Mouse (Mus musculus) brain, embryonic 14.5 days (tissue): ENCODE measurements at regions not wholly inside any gene's neighbourhood (a gene's known extent, or its start where the extent isn't known, plus 50 kb on each side); places are given as distances from the start of the nearest gene placed in this dataset.

Experiments used
- DNase-seq: peaks from one replicate; pipeline ENCODE4 v3.0.0-alpha.2; 2011; ENCODE audit warnings: low read depth
- CTCF ChIP-seq: fragments of 200-500 bp; IDR thresholded peaks from 2 replicates; pipeline ENCODE4 v1.5.1; 2012; ENCODE audit warnings: inconsistent platforms, mild to moderate bottlenecking, moderate library complexity, borderline replicate concordance; ENCODE audit not compliant: insufficient read depth, insufficient read length; ENCODE audit errors: extremely low read depth
- POLR2A ChIP-seq: fragments of 200-500 bp; IDR thresholded peaks from 2 replicates; pipeline ENCODE4 v1.6.1; 2012; ENCODE audit warnings: mild to moderate bottlenecking, inconsistent platforms, borderline replicate concordance; ENCODE audit not compliant: poor library complexity, insufficient read depth, insufficient read length, severe bottlenecking; ENCODE audit errors: extremely low read depth

DNA sequence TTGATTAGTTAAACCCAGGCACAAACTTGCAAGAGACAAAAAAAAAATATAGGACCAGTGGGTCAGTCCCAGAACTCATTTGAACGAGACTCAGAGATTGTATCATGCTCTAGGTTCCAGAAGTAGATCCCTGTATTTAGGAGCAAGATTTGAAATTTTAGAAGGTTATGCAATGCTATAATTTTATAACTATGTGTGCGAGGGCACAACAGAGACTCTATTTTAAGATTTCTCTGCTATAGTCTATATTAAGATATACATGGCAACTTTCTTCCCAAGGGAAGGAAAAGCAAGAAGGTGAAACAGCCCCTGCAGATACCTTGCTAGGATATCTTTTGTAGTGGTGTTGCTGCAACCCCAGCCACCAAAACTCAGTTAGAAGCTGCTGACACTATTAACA is 55.7 kb downstream of the Otor start:
- TF ChIP-seq POLR2A (no peak), CTCF (no peak)
- no peak for DNase-seq

DNA sequence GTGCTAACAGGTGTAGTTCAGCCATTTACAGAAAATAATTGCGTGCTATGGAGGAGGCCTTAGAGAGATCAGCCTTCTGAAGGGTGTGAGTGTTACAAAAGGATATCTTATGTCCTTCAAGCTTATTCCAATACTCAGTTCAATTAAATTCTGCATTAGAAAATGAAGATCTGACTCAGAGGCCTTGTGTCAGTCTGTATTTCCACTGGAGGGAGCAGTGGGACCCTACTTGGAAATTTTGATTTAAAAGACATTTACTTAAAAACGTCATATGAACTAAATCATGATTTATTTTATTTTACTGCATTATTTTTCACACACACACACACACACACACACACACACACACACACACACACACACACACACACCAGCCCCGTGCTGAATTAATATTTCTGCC is 70.9 kb downstream of the Otor start:
- TF ChIP-seq CTCF = no peak
- TF ChIP-seq POLR2A = no peak
- peak; percentile 32 for DNase-seq

DNA sequence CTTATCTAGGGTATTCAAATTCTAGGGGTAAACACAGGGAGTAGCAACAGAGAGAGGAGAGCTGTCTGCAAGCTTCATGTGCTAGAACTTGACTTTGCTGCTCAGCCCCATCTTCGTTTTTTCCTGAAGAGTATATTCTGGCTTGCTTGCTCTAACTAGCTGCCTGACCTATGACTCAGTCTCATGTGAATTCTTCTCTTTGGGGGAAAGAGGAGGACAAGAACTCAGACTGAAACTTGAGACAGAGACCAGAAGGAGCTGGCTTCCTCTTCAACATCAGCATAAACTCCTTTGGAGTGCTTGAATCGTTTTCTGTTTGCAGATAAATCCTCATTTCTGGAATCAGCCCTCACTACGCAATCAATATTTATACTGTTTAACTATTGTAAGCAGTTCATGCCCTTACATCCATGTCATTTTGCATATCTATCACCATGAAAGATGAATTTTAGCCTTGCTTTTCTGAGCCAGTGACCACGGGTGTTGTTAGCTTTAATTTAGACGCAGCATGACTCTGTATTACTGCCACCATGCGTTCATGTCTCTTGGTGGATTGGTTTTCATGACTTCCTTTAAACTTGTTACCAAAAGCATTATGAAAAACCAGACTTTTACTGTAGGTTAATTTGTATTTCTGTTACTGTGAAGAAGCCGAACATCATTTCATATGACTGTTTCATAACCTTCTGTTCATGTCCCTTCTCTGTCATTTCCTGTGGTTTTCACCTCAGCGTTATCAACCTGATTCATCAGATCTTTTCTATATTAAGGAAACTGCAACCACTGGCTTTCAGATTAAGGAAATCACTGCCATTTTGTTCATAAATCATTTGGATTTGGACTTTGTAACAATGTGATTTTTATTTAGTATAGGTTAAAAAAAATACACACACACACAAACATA is 86.1 kb downstream of the Otor start:
- no peak for DNase-seq
- TF ChIP-seq CTCF = no peak
- TF ChIP-seq POLR2A = no peak

DNA sequence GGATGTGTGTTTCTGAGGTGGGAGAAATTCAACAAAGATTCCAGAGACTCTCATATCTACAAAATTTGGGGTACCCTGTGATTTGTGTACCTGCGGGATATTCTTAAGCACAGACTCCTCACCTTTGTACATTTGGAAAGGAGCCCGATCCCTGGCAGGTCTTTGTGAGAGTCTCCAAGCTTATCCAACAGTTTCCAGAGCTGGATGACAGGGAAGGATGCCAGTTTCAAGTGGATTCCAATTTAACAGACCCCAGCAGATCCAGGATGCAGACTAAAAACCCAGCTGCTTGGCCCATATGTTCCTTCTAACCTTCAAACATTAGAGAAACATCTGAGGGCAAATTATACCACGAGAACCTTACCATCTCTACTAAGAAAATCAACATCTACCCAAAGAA is 88.5 kb downstream of the Otor start:
- TF ChIP-seq POLR2A (no peak), CTCF (no peak)
- no peak for DNase-seq

GRCm38 (mm10) chr2:143170648-143171047 is 92.4 kb downstream of the Otor start:
- no peak for TF ChIP-seq CTCF
- DNase-seq = peak; percentile 55

- TF ChIP-seq CTCF (no peak), POLR2A (no peak)
- DNase-seq = no peak
Measured at GRCm38 (mm10) chr2:143184614-143185013, 106.3 kb downstream of the Otor start.

- TF ChIP-seq POLR2A (no peak), CTCF (no peak)
- peak; percentile 81 for DNase-seq
Measured at GRCm38 (mm10) chr2:143192256-143193164, 114.2 kb downstream of the Otor start.

DNA sequence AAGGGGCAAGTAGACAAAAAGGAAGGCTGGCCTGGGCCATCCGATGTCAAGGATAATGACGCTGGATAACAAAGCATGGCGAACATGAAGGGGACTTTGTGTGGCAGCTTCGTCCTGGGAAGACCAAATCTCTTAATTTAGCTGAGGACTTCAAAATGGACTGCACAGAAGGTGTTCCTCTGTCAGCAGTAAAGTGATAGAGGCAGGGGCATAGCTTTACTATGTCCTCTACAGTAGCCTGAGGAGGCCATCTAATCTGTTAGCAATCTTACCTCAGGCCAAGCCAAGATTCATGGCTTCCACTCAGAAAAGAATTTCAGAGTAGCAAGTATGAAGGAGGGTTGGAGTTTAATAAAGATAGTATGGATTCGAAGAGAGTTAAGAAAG is 114.9 kb downstream of the Otor start:
- TF ChIP-seq POLR2A = no peak
- TF ChIP-seq CTCF = no peak

DNA sequence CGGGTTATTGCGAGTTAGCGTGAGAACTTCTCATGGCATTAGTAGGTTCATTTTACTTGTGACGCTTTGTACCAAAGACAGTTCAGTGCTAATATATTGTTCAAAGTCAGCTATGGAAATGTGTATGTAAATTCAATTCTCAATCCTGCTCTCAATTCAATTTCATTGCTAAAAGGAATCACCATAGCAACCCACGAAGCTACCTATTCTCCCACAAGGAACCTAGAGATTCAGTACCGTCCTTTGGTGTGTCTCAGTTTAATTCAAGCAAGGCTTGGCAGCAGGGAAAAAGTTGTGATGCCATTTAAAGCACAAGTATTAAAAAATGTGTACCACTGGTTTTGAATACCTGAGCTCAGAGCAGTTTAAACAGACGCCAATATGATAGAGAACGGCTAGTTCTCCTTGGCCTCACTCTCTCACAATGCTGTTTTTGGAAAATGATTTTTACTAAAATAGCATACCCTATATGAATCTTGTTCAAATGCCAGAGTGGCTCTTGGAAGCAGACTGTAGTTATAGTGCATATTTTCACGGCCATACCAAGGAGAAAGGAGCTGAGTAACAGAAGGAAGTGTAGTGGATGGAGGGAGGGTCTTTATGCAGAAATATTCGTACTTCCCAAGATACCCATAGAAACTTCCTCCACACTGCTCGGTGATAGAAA is 121.4 kb downstream of the Otor start:
- DNase-seq = peak; percentile 29
- TF ChIP-seq CTCF = no peak
- no peak for TF ChIP-seq POLR2A

More for the DNA sequence above, 114.9 kb downstream of the Otor start:
- no peak for DNase-seq

DNA sequence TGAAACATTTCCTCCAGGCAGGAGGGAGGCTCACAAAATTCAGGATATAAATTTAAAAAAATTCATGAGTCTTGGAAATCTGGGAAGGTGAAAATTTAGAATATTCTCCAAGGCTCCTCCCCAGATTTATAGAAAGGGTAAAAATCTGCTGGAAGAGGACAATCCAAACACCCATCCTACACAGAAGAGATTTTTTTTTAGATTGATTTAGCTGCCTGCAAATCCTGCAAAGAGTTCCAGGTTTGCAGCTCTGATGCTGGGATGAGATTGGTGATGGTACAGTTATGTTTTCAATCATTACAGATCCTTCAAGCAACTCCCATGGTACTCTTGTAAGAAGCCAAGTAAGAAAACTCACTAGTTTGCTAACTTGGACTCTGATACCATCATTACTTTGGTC is 127.8 kb downstream of the Otor start:
- TF ChIP-seq CTCF (no peak), POLR2A (no peak)
- no peak for DNase-seq

DNA sequence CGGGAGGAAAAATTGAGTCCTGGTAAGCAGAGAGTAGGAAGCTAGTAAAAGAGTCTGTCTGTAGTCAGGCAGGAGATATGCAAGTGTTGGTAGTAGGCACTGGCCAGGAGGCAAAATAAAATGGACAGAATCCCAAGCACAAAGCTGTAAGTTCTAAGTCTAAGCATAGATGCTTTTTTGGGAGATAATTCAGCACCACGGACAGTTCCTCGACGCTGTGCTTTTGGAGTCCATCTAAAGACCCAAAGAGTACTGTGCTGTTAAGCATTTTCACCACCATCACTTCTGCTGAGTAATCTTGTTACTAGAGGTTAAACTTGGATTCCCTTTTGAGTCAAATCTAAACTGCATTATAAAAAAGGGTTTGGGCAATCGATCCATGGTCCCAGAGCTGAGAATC is 128.9 kb downstream of the Otor start:
- DNase-seq = peak; percentile 44
- no peak for TF ChIP-seq CTCF
- no peak for TF ChIP-seq POLR2A
